Mouse (Mus musculus): Measurements from ENCODE around the gene Bad. TPM values are rescaled to one million over a fixed set of nuclear protein-coding genes. Genes with fewer than 3 reads are reported as not detected.
A peak's percentile ranks its signal among the peaks of the same experiment; 100 is the strongest.
"Not testable (repeated sequence)": the region's sequence is repeated elsewhere in the genome, so short reads cannot be mapped to it uniquely, and the experiment has no call there.

Bad gene
- polyA plus RNA-seq, 1 experiment from 2014 or later = 58.1 TPM

GRCm38 (mm10) chr19:6906199-6906598, 35.5 kb upstream of the Bad start:
- 90% methylated on average over 3 of the region's 3 CpGs for WGBS
- no peak overlapping the region for H3K9ac ChIP-seq (ENCODE audit: low read length)
- H3K9me3 ChIP-seq (ENCODE audit: control insufficient read depth, low read length) = no peaks in the 10 kb centered on the region
- DNase-seq (ENCODE audit: low spot score) (no peak), ATAC-seq (replicated peaks; ENCODE audit: low FRiP score, low TSS enrichment, low read depth) (no peak)
- no peak overlapping the region for H3K27ac ChIP-seq (ENCODE audit: low read depth)
- peaks cover 17% of the 10 kb centered on the region for H3K4me1 ChIP-seq (replicated peaks; ENCODE audit: control insufficient read depth, insufficient read depth, low read length)
- no peaks in the 10 kb centered on the region for H3K27me3 ChIP-seq (replicated peaks; ENCODE audit: control insufficient read depth, insufficient read depth, low read length)
- no peak overlapping the region for H3K4me2 ChIP-seq (ENCODE audit: low read length)
- H3K36me3 ChIP-seq (ENCODE audit: control insufficient read depth, insufficient read depth, low read length) = peaks cover 26% of the 10 kb centered on the region
- no peak overlapping the region for H3K4me3 ChIP-seq (ENCODE audit: low read depth, low read length)

GRCm38 (mm10) chr19:6907094-6907493, 34.6 kb upstream of the Bad start:
- Histone ChIP-seq H3K27me3 (replicated peaks; ENCODE audit: control insufficient read depth, insufficient read depth, low read length) (no peaks in the 10 kb centered on the region), H3K9ac (ENCODE audit: low read length) (no peak overlapping the region), H3K4me3 (ENCODE audit: low read depth, low read length) (no peak overlapping the region), H3K4me1 (replicated peaks; ENCODE audit: control insufficient read depth, insufficient read depth, low read length) (peaks cover 18% of the 10 kb centered on the region), H3K9me3 (ENCODE audit: control insufficient read depth, low read length) (no peaks in the 10 kb centered on the region), H3K36me3 (ENCODE audit: control insufficient read depth, insufficient read depth, low read length) (peaks cover 35% of the 10 kb centered on the region), H3K4me2 (ENCODE audit: low read length) (no peak overlapping the region), H3K27ac (ENCODE audit: low read depth) (no peak overlapping the region)
- WGBS = 95% methylated on average over 8 of the region's 8 CpGs
- DNase-seq (ENCODE audit: low spot score) = no peak
- ATAC-seq (replicated peaks; ENCODE audit: low FRiP score, low TSS enrichment, low read depth) = no peak

DNA sequence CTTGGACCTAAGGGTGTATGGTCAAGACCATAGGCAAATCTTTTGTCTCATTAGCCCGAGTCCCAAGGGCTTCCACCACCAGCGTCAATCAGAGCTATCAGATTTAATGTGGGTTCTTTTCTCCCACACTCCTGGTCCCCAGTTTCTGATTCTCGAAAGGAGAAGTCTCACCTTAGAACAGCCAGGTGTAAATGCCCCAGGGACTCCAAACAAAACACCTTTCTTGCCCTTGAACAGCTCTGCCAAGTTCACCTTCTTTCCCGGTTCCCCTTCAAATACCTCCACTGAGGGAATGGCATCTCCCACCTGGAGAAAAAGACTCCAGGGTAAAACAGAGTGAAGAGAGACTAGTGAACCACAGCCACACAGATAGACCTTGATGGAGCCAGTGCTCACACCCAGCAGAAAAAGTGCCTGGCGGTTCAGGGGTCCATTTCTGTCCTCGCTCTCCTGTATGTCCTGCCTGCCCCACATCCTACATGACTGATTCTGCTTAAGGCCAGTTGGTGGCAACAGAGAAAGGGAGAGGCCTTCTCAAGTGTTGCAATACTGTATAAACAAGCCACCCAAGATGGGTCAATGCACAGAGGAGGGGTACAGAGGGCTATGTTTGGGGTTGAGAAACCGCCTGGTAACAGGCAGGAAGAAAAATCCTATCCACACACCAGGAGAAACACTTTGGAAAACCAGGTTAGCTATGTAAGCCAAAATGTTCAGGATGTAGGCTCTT, 33.7 kb upstream of the Bad start:
- Histone ChIP-seq H3K9ac (ENCODE audit: low read length) (peak overlapping the region; percentile 74; the same call in 1 of the 2 replicates), H3K4me2 (ENCODE audit: low read length) (peak overlapping the region; percentile 78), H3K27me3 (replicated peaks; ENCODE audit: control insufficient read depth, insufficient read depth, low read length) (no peaks in the 10 kb centered on the region), H3K27ac (ENCODE audit: low read depth) (no peak overlapping the region), H3K36me3 (ENCODE audit: control insufficient read depth, insufficient read depth, low read length) (peaks cover 44% of the 10 kb centered on the region), H3K9me3 (ENCODE audit: control insufficient read depth, low read length) (no peaks in the 10 kb centered on the region), H3K4me3 (ENCODE audit: low read depth, low read length) (peak overlapping the region; percentile 74), H3K4me1 (replicated peaks; ENCODE audit: control insufficient read depth, insufficient read depth, low read length) (peaks cover 18% of the 10 kb centered on the region)
- ATAC-seq (replicated peaks; ENCODE audit: low FRiP score, low TSS enrichment, low read depth) (no peak), DNase-seq (ENCODE audit: low spot score) (no peak)
- 90% methylated on average over 7 of the region's 7 CpGs for WGBS

DNA sequence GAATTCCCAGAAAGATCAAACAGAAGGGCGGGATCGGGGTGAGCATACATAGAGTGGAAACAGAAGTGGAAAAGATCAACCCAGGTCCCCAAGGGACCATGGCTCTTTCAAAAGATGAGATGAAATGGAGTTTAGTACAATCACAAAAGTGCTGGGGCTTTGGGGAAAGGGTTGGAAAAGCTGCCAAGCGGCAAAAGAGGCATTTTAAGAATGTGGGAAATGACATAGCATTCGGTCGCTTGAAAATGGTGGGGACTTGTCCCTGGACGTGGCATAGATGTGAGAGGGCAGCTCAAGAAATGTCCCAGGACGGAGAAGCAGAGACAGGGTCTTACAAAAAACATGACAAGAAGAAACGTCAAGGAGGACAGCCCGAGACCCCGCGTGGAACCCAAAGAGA, 32.6 kb upstream of the Bad start:
- Histone ChIP-seq H3K27me3 (replicated peaks; ENCODE audit: control insufficient read depth, insufficient read depth, low read length) (no peaks in the 10 kb centered on the region), H3K4me1 (replicated peaks; ENCODE audit: control insufficient read depth, insufficient read depth, low read length) (peaks cover 18% of the 10 kb centered on the region), H3K36me3 (ENCODE audit: control insufficient read depth, insufficient read depth, low read length) (peaks cover 52% of the 10 kb centered on the region), H3K9ac (ENCODE audit: low read length) (peak overlapping the region; percentile 74), H3K4me2 (ENCODE audit: low read length) (peak overlapping the region; percentile 78), H3K4me3 (ENCODE audit: low read depth, low read length) (peak overlapping the region; percentile 74), H3K27ac (ENCODE audit: low read depth) (peak overlapping the region; percentile 99), H3K9me3 (ENCODE audit: control insufficient read depth, low read length) (no peaks in the 10 kb centered on the region)
- WGBS = 8% methylated on average over 11 of the region's 11 CpGs
- ATAC-seq (replicated peaks; ENCODE audit: low FRiP score, low TSS enrichment, low read depth) (no peak), DNase-seq (ENCODE audit: low spot score) (no peak)

- H3K4me1 ChIP-seq (replicated peaks; ENCODE audit: control insufficient read depth, insufficient read depth, low read length) = peaks cover 18% of the 10 kb centered on the region
- peak within 1 kb of the TSS; percentile 99 for H3K27ac ChIP-seq (ENCODE audit: low read depth)
- peak within 1 kb of the TSS; percentile 78 for H3K4me2 ChIP-seq (ENCODE audit: low read length)
- peak; percentile 93 for DNase-seq (ENCODE audit: low spot score)
- H3K27me3 ChIP-seq (replicated peaks; ENCODE audit: control insufficient read depth, insufficient read depth, low read length) = no peaks in the 10 kb centered on the region
- peak within 1 kb of the TSS; percentile 74 for H3K4me3 ChIP-seq (ENCODE audit: low read depth, low read length)
- ATAC-seq (replicated peaks; ENCODE audit: low FRiP score, low TSS enrichment, low read depth) = peak; percentile 90
- peak within 1 kb of the TSS; percentile 74 for H3K9ac ChIP-seq (ENCODE audit: low read length)
- peaks cover 52% of the 10 kb centered on the region for H3K36me3 ChIP-seq (ENCODE audit: control insufficient read depth, insufficient read depth, low read length)
- no peaks in the 10 kb centered on the region for H3K9me3 ChIP-seq (ENCODE audit: control insufficient read depth, low read length)
- under 1% methylated on average over 65 of the region's 65 CpGs for WGBS
Measured at GRCm38 (mm10) chr19:6909507-6910289, 32.0 kb upstream of the Bad start, which contains the start of the genes Trmt112 and Prdx5. TSS of gene Trmt112 (plus strand) at chr19:6909698. TSS of gene Prdx5 (minus strand) at chr19:6910106.

GRCm38 (mm10) chr19:6910306-6910705, 31.4 kb upstream of the Bad start:
- Histone ChIP-seq H3K36me3 (ENCODE audit: control insufficient read depth, insufficient read depth, low read length) (peaks cover 48% of the 10 kb centered on the region), H3K4me2 (ENCODE audit: low read length) (peak overlapping the region; percentile 78), H3K9ac (ENCODE audit: low read length) (peak overlapping the region; percentile 74), H3K27ac (ENCODE audit: low read depth) (peak overlapping the region; percentile 99), H3K4me1 (replicated peaks; ENCODE audit: control insufficient read depth, insufficient read depth, low read length) (peaks cover 18% of the 10 kb centered on the region), H3K4me3 (ENCODE audit: low read depth, low read length) (peak overlapping the region; percentile 74)
- WGBS = under 1% methylated on average over 30 of the region's 30 CpGs
- not testable (repeated sequence) for H3K27me3 ChIP-seq (replicated peaks; ENCODE audit: control insufficient read depth, insufficient read depth, low read length); DNase-seq (ENCODE audit: low spot score); H3K9me3 ChIP-seq (ENCODE audit: control insufficient read depth, low read length)
- peak; percentile 40 for ATAC-seq (replicated peaks; ENCODE audit: low FRiP score, low TSS enrichment, low read depth)

GRCm38 (mm10) chr19:6911101-6912074, 30.3 kb upstream of the Bad start:
- Histone ChIP-seq H3K27me3 (replicated peaks; ENCODE audit: control insufficient read depth, insufficient read depth, low read length) (no peaks in the 10 kb centered on the region), H3K4me2 (ENCODE audit: low read length) (peak overlapping the region; percentile 78), H3K9ac (ENCODE audit: low read length) (0 out of 2 replicates have a peak overlapping the region, but pooled peaks have one; percentile 25), H3K4me1 (replicated peaks; ENCODE audit: control insufficient read depth, insufficient read depth, low read length) (peaks cover 18% of the 10 kb centered on the region), H3K27ac (ENCODE audit: low read depth) (no peak overlapping the region), H3K4me3 (ENCODE audit: low read depth, low read length) (peak overlapping the region; percentile 74), H3K9me3 (ENCODE audit: control insufficient read depth, low read length) (no peaks in the 10 kb centered on the region), H3K36me3 (ENCODE audit: control insufficient read depth, insufficient read depth, low read length) (peaks cover 39% of the 10 kb centered on the region)
- ATAC-seq (replicated peaks; ENCODE audit: low FRiP score, low TSS enrichment, low read depth) = no peak
- WGBS = 86% methylated on average over 19 of the region's 19 CpGs
- no peak for DNase-seq (ENCODE audit: low spot score)
